Mouse (Mus musculus): ENCODE measurements around the gene Gm20388.
A peak's percentile ranks its signal among the peaks of the same experiment; 100 is the strongest.

DNA sequence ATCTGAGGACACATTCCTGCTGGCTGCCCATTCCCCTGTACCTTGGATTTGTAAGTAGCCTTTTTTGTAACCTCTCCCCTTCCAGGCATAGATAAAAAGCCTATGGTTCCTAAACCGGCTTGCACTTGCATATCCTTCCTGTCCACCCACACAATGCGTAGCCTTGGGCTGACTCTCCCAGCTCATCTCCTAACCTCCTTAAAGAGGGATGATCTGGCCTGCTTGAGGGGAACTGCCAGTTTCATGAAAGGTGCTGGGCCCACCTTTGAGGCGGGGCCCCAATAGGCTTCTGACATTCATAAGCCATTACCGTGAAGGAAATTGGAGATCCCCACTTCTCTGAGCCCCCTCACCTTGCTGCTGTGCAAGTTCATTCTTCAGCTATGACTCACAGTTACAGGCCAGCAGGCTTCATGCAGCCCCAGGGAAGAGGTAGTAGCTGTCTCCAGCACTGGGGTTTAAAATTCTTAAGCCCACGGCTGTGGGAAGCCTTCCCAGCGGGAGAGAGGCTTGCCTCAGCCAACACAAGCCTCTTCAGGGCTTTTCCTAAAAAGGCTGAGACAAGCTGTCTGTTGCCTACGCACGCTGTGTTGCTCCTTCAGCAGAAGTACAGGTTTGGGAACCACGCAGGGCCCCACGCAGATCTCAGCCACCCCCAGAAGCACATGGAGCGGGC is 2551.0 kb downstream of the Gm20388 start:
- no peak for TF ChIP-seq CTCF (IDR thresholded peaks at IDR 0.05; ENCODE audit: low read depth, low read length)
- no peak for TF ChIP-seq POLR2A (IDR thresholded peaks at IDR 0.05; ENCODE audit: insufficient read depth, low read length)
- TF ChIP-seq EP300 (IDR thresholded peaks at IDR 0.05; ENCODE audit: insufficient read depth, low read depth, low read length): peak; percentile 70; the same call in 1 of the 2 replicates

All from ES-Bruce4 (cell line).